Mouse (Mus musculus): ENCODE measurements around the gene Fabp3. TPM values are rescaled to one million over a fixed set of nuclear protein-coding genes. Genes with fewer than 3 reads are reported as not detected.
A peak's percentile ranks its signal among the peaks of the same experiment; 100 is the strongest.

Fabp3 gene
- total and polyA plus RNA-seq, 2 experiments from 2014 or later: 131 to 410 TPM

- ATAC-seq: no peak
- 59% methylated on average over 8 of the region's 8 CpGs for WGBS
- TF ChIP-seq CTCF (IDR thresholded peaks at IDR 0.05; ENCODE audit: low read depth): no peak
These were observed 8.8 kb upstream of the Fabp3 start for GRCm38 (mm10) chr4:130299629-130300018.

GRCm38 (mm10) chr4:130302285-130302870 lies 6.0 kb upstream of the Fabp3 start:
- no peak for ATAC-seq
- TF ChIP-seq CTCF (IDR thresholded peaks at IDR 0.05; ENCODE audit: low read depth): no peak
- Histone ChIP-seq H3K36me3 (ENCODE audit: insufficient read depth, low read length) (no peaks in the 10 kb centered on the region), H3K4me1 (ENCODE audit: insufficient read depth, low read length) (peaks cover 2% of the 10 kb centered on the region), H3K27ac (no peak overlapping the region), H3K4me3 (ENCODE audit: low read length) (no peak overlapping the region), H3K4me2 (ENCODE audit: low read depth, low read length) (no peak overlapping the region), H3K27me3 (ENCODE audit: insufficient read depth, low read length) (no peaks in the 10 kb centered on the region), H3K9ac (replicated peaks; ENCODE audit: low read length) (no peak overlapping the region), H3K9me3 (ENCODE audit: low read length) (no peaks in the 10 kb centered on the region)
- DNase-seq (ENCODE audit: low spot score): no peak
- WGBS: 53% methylated on average over 12 of the region's 12 CpGs

More at GRCm38 (mm10) chr4:130299629-130300018, 8.8 kb upstream of the Fabp3 start:
- Histone ChIP-seq H3K9me3 (ENCODE audit: low read length) (no peaks in the 10 kb centered on the region), H3K4me2 (ENCODE audit: low read depth, low read length) (no peak overlapping the region), H3K9ac (replicated peaks; ENCODE audit: low read length) (no peak overlapping the region), H3K27ac (peak overlapping the region; percentile 36; the same call in 1 of the 2 replicates), H3K36me3 (ENCODE audit: insufficient read depth, low read length) (no peaks in the 10 kb centered on the region), H3K27me3 (ENCODE audit: insufficient read depth, low read length) (no peaks in the 10 kb centered on the region), H3K4me3 (ENCODE audit: low read length) (no peak overlapping the region), H3K4me1 (ENCODE audit: insufficient read depth, low read length) (no peaks in the 10 kb centered on the region; the same call in 1 of the 2 replicates)
- DNase-seq (ENCODE audit: low spot score): no peak

GRCm38 (mm10) chr4:130304746-130305145 lies 3.6 kb upstream of the Fabp3 start:
- no peak for TF ChIP-seq CTCF (IDR thresholded peaks at IDR 0.05; ENCODE audit: low read depth)
- DNase-seq (ENCODE audit: low spot score) (no peak), ATAC-seq (no peak)
- peaks cover 14% of the 10 kb centered on the region; the same call in 1 of the 2 replicates for H3K4me1 ChIP-seq (ENCODE audit: insufficient read depth, low read length)
- no peaks in the 10 kb centered on the region for H3K36me3 ChIP-seq (ENCODE audit: insufficient read depth, low read length)
- H3K9ac ChIP-seq (replicated peaks; ENCODE audit: low read length): no peak overlapping the region
- no peaks in the 10 kb centered on the region for H3K9me3 ChIP-seq (ENCODE audit: low read length)
- H3K4me2 ChIP-seq (ENCODE audit: low read depth, low read length): no peak overlapping the region
- no peak overlapping the region for H3K27ac ChIP-seq
- H3K4me3 ChIP-seq (ENCODE audit: low read length): no peak overlapping the region
- 24% methylated on average over 3 of the region's 3 CpGs for WGBS
- no peaks in the 10 kb centered on the region for H3K27me3 ChIP-seq (ENCODE audit: insufficient read depth, low read length)

GRCm38 (mm10) chr4:130306796-130307630 lies 1.4 kb upstream of the Fabp3 start:
- Histone ChIP-seq H3K9ac (replicated peaks; ENCODE audit: low read length) (no peak overlapping the region), H3K9me3 (ENCODE audit: low read length) (no peaks in the 10 kb centered on the region), H3K4me3 (ENCODE audit: low read length) (peak overlapping the region; percentile 56; the same call in 1 of the 2 replicates), H3K27ac (no peak overlapping the region), H3K4me2 (ENCODE audit: low read depth, low read length) (peak overlapping the region; percentile 93), H3K4me1 (ENCODE audit: insufficient read depth, low read length) (peaks cover 14% of the 10 kb centered on the region; the same call in 1 of the 2 replicates), H3K27me3 (ENCODE audit: insufficient read depth, low read length) (no peaks in the 10 kb centered on the region), H3K36me3 (ENCODE audit: insufficient read depth, low read length) (no peaks in the 10 kb centered on the region)
- ATAC-seq (no peak), DNase-seq (ENCODE audit: low spot score) (no peak)
- 72% methylated on average over 10 of the region's 10 CpGs for WGBS
- no peak for TF ChIP-seq CTCF (IDR thresholded peaks at IDR 0.05; ENCODE audit: low read depth)

- ATAC-seq (peak; percentile 50), DNase-seq (ENCODE audit: low spot score) (peak; percentile 65)
- Histone ChIP-seq H3K36me3 (ENCODE audit: insufficient read depth, low read length) (no peaks in the 10 kb centered on the region), H3K4me1 (ENCODE audit: insufficient read depth, low read length) (peaks cover 14% of the 10 kb centered on the region; the same call in 1 of the 2 replicates), H3K4me3 (ENCODE audit: low read length) (peak overlapping the region; percentile 56), H3K9me3 (ENCODE audit: low read length) (no peaks in the 10 kb centered on the region), H3K9ac (replicated peaks; ENCODE audit: low read length) (peak overlapping the region; percentile 67; the same call in 1 of the 2 replicates), H3K27me3 (ENCODE audit: insufficient read depth, low read length) (no peaks in the 10 kb centered on the region), H3K27ac (peak overlapping the region; percentile 83), H3K4me2 (ENCODE audit: low read depth, low read length) (peak overlapping the region; percentile 93)
- under 1% methylated on average over 23 of the region's 23 CpGs for WGBS
- peak; percentile 19; the same call in 1 of the 2 replicates for TF ChIP-seq CTCF (IDR thresholded peaks at IDR 0.05; ENCODE audit: low read depth)
These were observed 554 bp upstream of the Fabp3 start for GRCm38 (mm10) chr4:130307851-130308230.

- Histone ChIP-seq H3K27ac (peak overlapping the region; percentile 83; the same call in 1 of the 2 replicates), H3K27me3 (ENCODE audit: insufficient read depth, low read length) (no peaks in the 10 kb centered on the region), H3K4me1 (ENCODE audit: insufficient read depth, low read length) (peaks cover 14% of the 10 kb centered on the region; the same call in 1 of the 2 replicates), H3K9me3 (ENCODE audit: low read length) (no peaks in the 10 kb centered on the region), H3K9ac (replicated peaks; ENCODE audit: low read length) (peak overlapping the region; percentile 67), H3K4me2 (ENCODE audit: low read depth, low read length) (peak overlapping the region; percentile 93), H3K36me3 (ENCODE audit: insufficient read depth, low read length) (no peaks in the 10 kb centered on the region; the same call in 1 of the 2 replicates), H3K4me3 (ENCODE audit: low read length) (peak overlapping the region; percentile 56)
- no peak for TF ChIP-seq CTCF (IDR thresholded peaks at IDR 0.05; ENCODE audit: low read depth)
- DNase-seq (ENCODE audit: low spot score): no peak
- no peak for ATAC-seq
- 41% methylated on average over 8 of the region's 8 CpGs for WGBS
These were observed 859 bp downstream of the Fabp3 start for GRCm38 (mm10) chr4:130309254-130309653.
